Mouse (Mus musculus): ENCODE measurements around the gene Paqr7.
"Not testable (repeated sequence)": the region's sequence is repeated elsewhere in the genome, so short reads cannot be mapped to it uniquely, and the experiment has no call there.

Paqr7 gene

GRCm38 (mm10) chr4:134473764-134474163 is 22.7 kb upstream of the Paqr7 start:
- no peak for DNase-seq (ENCODE audit: low spot score)

GRCm38 (mm10) chr4:134474240-134474639 is 22.3 kb upstream of the Paqr7 start:
- no peak for DNase-seq (ENCODE audit: low spot score)

GRCm38 (mm10) chr4:134476899-134477298 is 19.6 kb upstream of the Paqr7 start:
- no peak for DNase-seq (ENCODE audit: low spot score)

GRCm38 (mm10) chr4:134478031-134478430 is 18.5 kb upstream of the Paqr7 start:
- DNase-seq (ENCODE audit: low spot score), result peak; percentile 93

GRCm38 (mm10) chr4:134479839-134480238 is 16.7 kb upstream of the Paqr7 start:
- no peak for DNase-seq (ENCODE audit: low spot score)

GRCm38 (mm10) chr4:134480864-134481263 is 15.6 kb upstream of the Paqr7 start:
- peak; percentile 84 for DNase-seq (ENCODE audit: low spot score)

GRCm38 (mm10) chr4:134481270-134481669 is 15.2 kb upstream of the Paqr7 start:
- DNase-seq (ENCODE audit: low spot score), result no peak

GRCm38 (mm10) chr4:134482442-134482841 is 14.1 kb upstream of the Paqr7 start:
- DNase-seq (ENCODE audit: low spot score), result no peak

GRCm38 (mm10) chr4:134483078-134483688 is 13.3 kb upstream of the Paqr7 start:
- no peak for DNase-seq (ENCODE audit: low spot score)

- DNase-seq (ENCODE audit: low spot score), result peak; percentile 82
Measured at GRCm38 (mm10) chr4:134483696-134484095, 12.8 kb upstream of the Paqr7 start.

- DNase-seq (ENCODE audit: low spot score), result no peak
Measured at GRCm38 (mm10) chr4:134484231-134484630, 12.3 kb upstream of the Paqr7 start.

GRCm38 (mm10) chr4:134485151-134485900 is 11.2 kb upstream of the Paqr7 start:
- DNase-seq (ENCODE audit: low spot score), result no peak

GRCm38 (mm10) chr4:134488211-134488610 is 8.3 kb upstream of the Paqr7 start:
- DNase-seq (ENCODE audit: low spot score), result no peak

- DNase-seq (ENCODE audit: low spot score), result no peak
Measured at GRCm38 (mm10) chr4:134489986-134490665, 6.4 kb upstream of the Paqr7 start.

GRCm38 (mm10) chr4:134491716-134492115 is 4.8 kb upstream of the Paqr7 start:
- DNase-seq (ENCODE audit: low spot score), result no peak

GRCm38 (mm10) chr4:134494161-134494560 is 2.3 kb upstream of the Paqr7 start:
- DNase-seq (ENCODE audit: low spot score), result not testable (repeated sequence)

- DNase-seq (ENCODE audit: low spot score), result no peak
Measured at GRCm38 (mm10) chr4:134494780-134495545, 1.5 kb upstream of the Paqr7 start.

GRCm38 (mm10) chr4:134495546-134495923 is 962 bp upstream of the Paqr7 start:
- no peak for DNase-seq (ENCODE audit: low spot score)

- DNase-seq (ENCODE audit: low spot score), result no peak
Measured at GRCm38 (mm10) chr4:134497223-134497622, 726 bp downstream of the Paqr7 start.

GRCm38 (mm10) chr4:134497986-134498731 is 1.7 kb downstream of the Paqr7 start:
- no peak for DNase-seq (ENCODE audit: low spot score)

GRCm38 (mm10) chr4:134498983-134499382 is 2.5 kb downstream of the Paqr7 start:
- DNase-seq (ENCODE audit: low spot score), result not testable (repeated sequence)

GRCm38 (mm10) chr4:134501095-134501494 is 4.6 kb downstream of the Paqr7 start:
- DNase-seq (ENCODE audit: low spot score), result no peak

Data from layer of hippocampus, adult 11-12 months (tissue).